Mouse (Mus musculus): ENCODE measurements around the gene Enc1. TPM values are rescaled to one million over a fixed set of nuclear protein-coding genes. Genes with fewer than 3 reads are reported as not detected.

Enc1 gene
- polyA plus RNA-seq, 1 experiment from 2014 or later: 52.1 TPM

DNA sequence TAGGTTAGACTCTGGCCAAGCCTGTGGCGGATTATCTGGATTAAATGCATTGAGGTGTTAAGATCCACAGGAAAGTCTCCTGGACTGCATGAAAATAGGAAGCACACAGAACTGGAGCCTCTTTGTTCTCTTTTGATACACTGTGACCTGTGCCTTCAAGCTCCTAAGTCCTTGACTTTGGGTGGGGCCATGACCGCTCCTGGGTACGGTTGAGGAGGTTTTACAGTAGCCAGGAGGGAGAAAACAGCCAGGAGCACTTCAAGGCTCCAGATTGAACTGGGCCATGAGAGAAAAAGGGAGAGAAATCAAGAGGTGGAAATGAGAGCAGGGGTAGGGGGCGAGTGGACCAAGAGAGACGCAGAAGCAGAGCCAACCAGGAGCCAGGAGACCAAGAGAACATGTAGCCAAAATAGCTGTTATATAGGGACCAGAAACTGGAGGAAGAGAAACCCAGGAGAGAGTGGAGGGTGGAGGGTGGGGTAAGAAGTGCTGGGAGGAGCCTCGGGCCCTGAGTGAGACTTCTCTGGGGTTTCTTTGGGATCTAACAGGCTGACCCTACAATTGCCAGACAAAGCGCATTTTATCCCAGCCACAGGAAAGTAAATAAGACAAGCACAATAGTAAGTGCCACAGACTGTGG lies 33.3 kb upstream of the Enc1 start:
- no peak for ATAC-seq
- no peak overlapping the region for H3K4me2 ChIP-seq (replicated peaks)
- no peak overlapping the region for H3K4me3 ChIP-seq (replicated peaks)
- no peaks in the 10 kb centered on the region for H3K36me3 ChIP-seq
- H3K9me3 ChIP-seq: no peaks in the 10 kb centered on the region
- peaks cover 6% of the 10 kb centered on the region; the same call in 1 of the 2 replicates for H3K4me1 ChIP-seq (replicated peaks)
- H3K27ac ChIP-seq: no peak overlapping the region
- WGBS: 81% methylated on average over 7 of the region's 7 CpGs
- H3K9ac ChIP-seq (replicated peaks): no peak overlapping the region
- H3K27me3 ChIP-seq: no peaks in the 10 kb centered on the region

DNA sequence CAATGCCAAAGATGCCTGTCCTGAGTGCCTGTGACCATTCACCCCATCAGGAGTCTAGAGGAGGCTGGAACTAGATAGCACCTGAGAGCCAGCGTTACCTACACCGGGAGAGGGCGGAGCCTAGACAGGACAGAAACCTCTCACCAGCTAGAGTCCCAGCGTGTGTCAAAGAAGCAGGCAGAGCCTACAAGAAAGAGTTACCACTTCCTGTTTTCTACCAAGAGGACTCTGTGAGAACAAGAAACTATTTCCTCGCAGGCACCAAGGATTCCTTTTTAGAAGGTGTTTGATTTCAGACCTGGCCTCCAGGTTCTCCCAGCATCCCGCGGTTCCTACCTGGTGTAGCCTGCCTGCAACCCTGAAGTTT lies 32.8 kb upstream of the Enc1 start:
- ATAC-seq: no peak
- no peak overlapping the region for H3K4me3 ChIP-seq (replicated peaks)
- no peak overlapping the region for H3K27ac ChIP-seq
- H3K27me3 ChIP-seq: no peaks in the 10 kb centered on the region
- H3K36me3 ChIP-seq: no peaks in the 10 kb centered on the region
- H3K4me2 ChIP-seq (replicated peaks): no peak overlapping the region
- WGBS: 60% methylated on average over 7 of the region's 7 CpGs
- H3K9me3 ChIP-seq: no peaks in the 10 kb centered on the region
- no peak overlapping the region for H3K9ac ChIP-seq (replicated peaks)
- H3K4me1 ChIP-seq (replicated peaks): peaks cover 6% of the 10 kb centered on the region; the same call in 1 of the 2 replicates

DNA sequence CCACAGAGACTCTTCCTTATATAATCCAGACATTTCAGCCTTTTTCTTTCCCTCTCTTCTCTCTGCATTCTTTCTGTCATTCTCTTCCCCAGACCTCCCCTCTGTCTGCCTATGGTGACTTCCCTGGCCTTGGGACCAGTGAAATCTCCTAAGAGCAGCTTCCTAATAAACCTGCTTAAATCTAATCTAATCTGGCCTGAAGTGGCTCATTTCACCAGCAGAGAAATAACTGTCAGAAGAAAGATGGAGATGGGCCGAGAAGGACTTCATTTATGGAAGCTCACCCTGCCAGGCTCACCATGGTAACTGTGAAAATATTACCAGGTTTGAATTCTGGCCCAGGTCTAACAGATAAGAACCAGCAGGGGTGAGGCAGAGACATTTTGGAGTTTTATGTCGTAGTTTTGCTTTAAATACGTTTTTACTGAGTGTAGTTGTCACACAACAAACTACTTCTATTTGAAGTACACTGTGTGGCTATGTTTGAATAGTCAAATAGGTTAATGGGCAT lies 32.4 kb upstream of the Enc1 start:
- no peak overlapping the region for H3K4me2 ChIP-seq (replicated peaks)
- WGBS: 75% methylated on average over 3 of the region's 3 CpGs
- ATAC-seq: no peak

DNA sequence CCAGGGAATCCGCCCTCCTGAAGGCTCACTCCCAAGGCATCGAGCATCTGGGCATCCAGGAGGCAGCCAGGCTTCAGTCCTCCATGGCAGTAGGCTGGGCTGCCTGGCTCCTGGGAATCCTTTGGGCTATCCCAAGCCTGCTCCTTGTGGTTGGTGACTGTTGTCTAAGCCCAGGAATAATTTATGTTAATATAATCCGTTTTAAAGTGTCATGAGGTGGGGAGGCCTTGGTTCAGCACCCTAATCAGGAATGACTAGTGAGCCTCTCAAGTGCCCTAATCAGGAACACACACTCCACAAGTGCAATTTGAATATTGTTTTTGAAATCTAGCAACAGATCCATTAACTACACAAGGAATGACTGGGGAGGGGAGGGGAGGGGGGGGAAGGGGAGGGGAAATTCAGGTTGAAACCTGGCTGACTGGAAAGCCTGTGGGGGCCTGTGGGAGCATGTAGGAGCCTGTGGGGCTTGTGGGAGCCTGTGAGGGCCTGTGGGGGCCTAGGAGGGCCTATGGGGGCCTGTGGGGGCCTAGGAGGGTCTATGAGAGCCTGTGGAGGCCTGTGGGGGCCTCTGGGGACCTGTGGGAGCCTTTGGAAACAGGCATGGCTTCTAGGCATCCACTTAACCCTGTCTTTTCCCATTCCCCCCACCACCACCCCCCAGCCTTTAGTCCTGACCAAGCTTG lies 26.2 kb upstream of the Enc1 start:
- Histone ChIP-seq H3K27ac (peak overlapping the region; percentile 44; the same call in 1 of the 2 replicates), H3K27me3 (no peaks in the 10 kb centered on the region)

More for the DNA sequence above, 32.4 kb upstream of the Enc1 start:
- Histone ChIP-seq H3K27ac (no peak overlapping the region), H3K4me1 (replicated peaks) (peaks cover 6% of the 10 kb centered on the region; the same call in 1 of the 2 replicates), H3K9ac (replicated peaks) (no peak overlapping the region), H3K36me3 (no peaks in the 10 kb centered on the region), H3K27me3 (no peaks in the 10 kb centered on the region), H3K9me3 (no peaks in the 10 kb centered on the region), H3K4me3 (replicated peaks) (no peak overlapping the region)

DNA sequence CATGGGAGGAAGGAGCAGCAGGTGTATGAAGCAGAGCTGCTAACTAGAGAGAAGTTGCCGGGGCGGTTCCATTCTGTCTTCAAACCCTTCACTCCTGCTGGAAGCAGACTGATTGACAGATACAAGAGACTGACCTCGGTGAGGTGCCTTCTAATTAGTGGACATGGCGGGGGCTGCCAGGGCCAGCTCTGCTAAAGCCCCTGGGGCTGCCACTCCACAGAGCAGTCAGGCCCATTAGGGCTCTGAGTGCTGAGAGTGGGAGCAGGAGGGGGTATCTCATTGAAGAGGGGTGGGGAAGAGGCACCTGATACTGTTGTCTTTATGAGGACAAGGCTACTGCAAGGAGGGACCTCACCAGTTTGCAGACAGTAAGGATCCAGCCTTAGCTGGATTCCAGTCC lies 25.3 kb upstream of the Enc1 start:
- Histone ChIP-seq H3K27me3 (no peaks in the 10 kb centered on the region), H3K9me3 (no peaks in the 10 kb centered on the region), H3K9ac (replicated peaks) (no peak overlapping the region), H3K27ac (peak overlapping the region; percentile 44; the same call in 1 of the 2 replicates), H3K4me1 (replicated peaks) (peaks cover 24% of the 10 kb centered on the region), H3K4me2 (replicated peaks) (no peak overlapping the region), H3K4me3 (replicated peaks) (no peak overlapping the region), H3K36me3 (no peaks in the 10 kb centered on the region)
- WGBS: 24% methylated on average over 4 of the region's 4 CpGs
- peak; percentile 72 for ATAC-seq

More for the DNA sequence above, 26.2 kb upstream of the Enc1 start:
- Histone ChIP-seq H3K9ac (replicated peaks) (no peak overlapping the region), H3K4me1 (replicated peaks) (peaks cover 24% of the 10 kb centered on the region), H3K9me3 (no peaks in the 10 kb centered on the region), H3K4me2 (replicated peaks) (no peak overlapping the region), H3K4me3 (replicated peaks) (no peak overlapping the region), H3K36me3 (no peaks in the 10 kb centered on the region)
- WGBS: 57% methylated on average over 3 of the region's 3 CpGs
- ATAC-seq: peak; percentile 46; the same call in 1 of the 2 replicates

DNA sequence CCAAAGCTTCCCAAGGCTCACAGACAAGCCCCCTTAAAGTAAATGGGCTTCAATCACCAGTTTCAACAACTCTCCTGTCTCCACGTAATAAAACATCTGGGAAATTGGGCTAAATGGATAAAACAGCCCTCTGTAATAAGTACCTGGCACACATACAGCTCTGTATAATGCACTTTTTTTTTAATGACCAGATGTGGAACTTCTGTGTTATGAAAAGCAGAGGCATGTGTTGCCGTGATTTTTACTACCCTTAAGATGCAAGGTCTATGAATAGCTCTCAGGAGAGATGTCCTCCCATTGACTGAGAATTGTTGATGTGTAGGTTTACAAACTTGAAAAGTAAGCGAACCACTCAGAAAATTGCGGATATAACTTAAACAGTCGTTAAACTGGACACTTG lies 24.7 kb upstream of the Enc1 start:
- H3K4me2 ChIP-seq (replicated peaks): no peak overlapping the region
- H3K4me3 ChIP-seq (replicated peaks): no peak overlapping the region
- no peak overlapping the region for H3K9ac ChIP-seq (replicated peaks)
- H3K27me3 ChIP-seq: no peaks in the 10 kb centered on the region
- WGBS: 85% methylated on average over 5 of the region's 5 CpGs
- H3K27ac ChIP-seq: no peak overlapping the region
- H3K4me1 ChIP-seq (replicated peaks): peaks cover 24% of the 10 kb centered on the region
- no peaks in the 10 kb centered on the region for H3K9me3 ChIP-seq
- H3K36me3 ChIP-seq: no peaks in the 10 kb centered on the region
- ATAC-seq: no peak

DNA sequence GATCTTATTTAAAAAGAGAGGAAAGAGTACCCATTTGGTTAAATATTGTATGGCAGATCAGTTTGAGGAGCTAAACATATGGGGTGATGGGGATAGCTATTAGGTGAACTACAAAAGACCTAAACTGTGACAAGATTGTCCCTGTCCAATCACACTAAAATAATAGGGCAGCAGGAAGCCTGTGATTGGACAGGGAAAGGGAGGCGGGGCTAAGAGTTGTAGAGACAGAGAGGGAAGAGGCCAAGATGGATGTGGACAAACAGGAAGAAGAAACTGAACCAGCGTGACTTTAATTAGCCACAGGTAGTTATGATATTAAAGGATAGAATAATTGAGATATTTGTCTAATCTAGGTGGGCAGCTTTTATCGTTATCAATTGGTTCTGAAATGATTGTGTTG lies 20.9 kb upstream of the Enc1 start:
- no peak overlapping the region for H3K4me2 ChIP-seq (replicated peaks)
- no peaks in the 10 kb centered on the region for H3K27me3 ChIP-seq
- no peaks in the 10 kb centered on the region for H3K36me3 ChIP-seq
- peaks cover 17% of the 10 kb centered on the region for H3K4me1 ChIP-seq (replicated peaks)
- 92% methylated on average over 3 of the region's 3 CpGs for WGBS
- H3K27ac ChIP-seq: no peak overlapping the region
- no peaks in the 10 kb centered on the region for H3K9me3 ChIP-seq
- H3K4me3 ChIP-seq (replicated peaks): no peak overlapping the region
- H3K9ac ChIP-seq (replicated peaks): no peak overlapping the region
- ATAC-seq: no peak

DNA sequence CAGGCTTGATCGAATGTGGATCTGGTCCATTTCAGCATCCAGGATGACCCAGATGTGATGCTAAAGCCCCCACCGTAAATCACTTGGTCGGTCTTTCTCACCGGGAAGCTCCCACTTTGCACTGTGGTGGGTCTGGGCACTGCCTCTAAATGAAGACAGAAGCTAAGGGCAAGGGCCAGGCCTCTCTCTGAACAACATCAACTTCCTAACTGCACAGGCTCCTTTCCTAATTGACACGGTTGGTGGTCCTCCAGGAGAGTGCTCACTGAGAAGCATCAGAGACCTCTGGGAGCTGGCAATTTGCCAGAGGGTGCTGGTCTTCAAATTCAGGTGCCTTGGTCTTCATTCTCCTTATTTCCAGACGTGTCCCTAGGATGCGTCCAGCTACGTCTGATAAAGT lies 17.0 kb upstream of the Enc1 start:
- no peak overlapping the region for H3K27ac ChIP-seq
- H3K9me3 ChIP-seq: peaks cover 3% of the 10 kb centered on the region; the same call in 1 of the 2 replicates
- WGBS: 91% methylated on average over 8 of the region's 8 CpGs
- 0 out of 2 replicates have a peak, but pooled peaks cover 9% of the 10 kb centered on the region for H3K4me1 ChIP-seq (replicated peaks)
- H3K27me3 ChIP-seq: no peaks in the 10 kb centered on the region
- H3K9ac ChIP-seq (replicated peaks): no peak overlapping the region
- no peaks in the 10 kb centered on the region for H3K36me3 ChIP-seq
- no peak overlapping the region for H3K4me3 ChIP-seq (replicated peaks)
- no peak overlapping the region for H3K4me2 ChIP-seq (replicated peaks)
- ATAC-seq: no peak

DNA sequence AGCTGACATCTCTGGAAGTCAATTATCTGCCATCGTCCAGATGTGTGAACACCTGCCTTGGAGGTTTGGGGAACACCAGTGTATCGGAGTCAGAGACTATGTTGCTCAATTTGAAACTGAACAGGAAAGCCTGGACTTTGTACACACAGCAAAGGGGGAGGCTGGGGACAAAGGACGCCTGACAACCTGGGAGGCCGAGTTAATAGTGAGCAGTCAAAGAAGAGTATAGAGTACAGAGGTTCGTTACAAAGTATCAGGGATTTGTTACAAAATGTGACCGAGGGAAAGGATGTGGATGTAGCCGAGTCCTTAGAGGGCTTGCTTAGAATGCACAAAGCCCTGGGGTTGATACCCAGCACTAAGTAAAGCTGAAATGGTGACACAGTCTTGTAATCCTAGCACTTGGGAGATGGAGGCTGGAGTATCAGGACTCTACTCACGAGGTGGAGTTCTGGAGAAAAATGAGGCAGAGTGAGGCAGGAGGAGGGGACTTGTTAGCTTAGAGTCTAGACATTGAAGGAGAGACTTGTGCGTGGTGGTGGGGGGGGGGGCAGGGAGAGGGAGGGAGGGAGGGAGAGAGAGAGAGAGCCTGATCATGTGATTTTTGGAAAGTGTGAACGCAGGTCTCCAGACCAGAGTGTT lies 16.4 kb upstream of the Enc1 start:
- 0 out of 2 replicates have a peak, but pooled peaks cover 4% of the 10 kb centered on the region for H3K4me1 ChIP-seq (replicated peaks)
- H3K9ac ChIP-seq (replicated peaks): no peak overlapping the region
- H3K36me3 ChIP-seq: no peaks in the 10 kb centered on the region
- H3K4me3 ChIP-seq (replicated peaks): no peak overlapping the region
- no peak; the same call in 1 of the 2 replicates for ATAC-seq
- H3K27me3 ChIP-seq: no peaks in the 10 kb centered on the region
- H3K9me3 ChIP-seq: peaks cover 3% of the 10 kb centered on the region; the same call in 1 of the 2 replicates
- no peak overlapping the region for H3K4me2 ChIP-seq (replicated peaks)
- H3K27ac ChIP-seq: no peak overlapping the region
- WGBS: 80% methylated on average over 10 of the region's 10 CpGs

DNA sequence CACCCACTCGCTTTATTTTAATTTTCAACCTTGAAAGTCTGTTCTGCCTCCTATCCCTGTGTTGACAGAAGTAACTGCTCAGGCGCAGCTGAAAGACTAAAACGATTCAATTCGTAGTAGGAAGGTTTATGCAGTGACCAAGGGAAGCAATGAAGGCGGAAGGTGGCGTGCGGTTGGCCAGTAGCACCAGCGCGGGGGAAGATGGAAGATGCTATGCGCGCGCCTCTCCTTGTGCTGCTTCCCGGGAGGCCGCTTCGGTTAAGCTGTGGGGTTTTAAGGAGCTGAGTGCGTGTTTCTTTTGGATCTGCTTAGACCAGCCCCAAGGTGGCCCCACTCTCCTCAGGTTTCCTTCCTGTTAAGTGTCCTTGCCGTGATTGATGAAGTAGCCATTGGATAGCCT lies 15.8 kb upstream of the Enc1 start:
- no peak overlapping the region for H3K27ac ChIP-seq
- H3K27me3 ChIP-seq: no peaks in the 10 kb centered on the region
- WGBS: 80% methylated on average over 17 of the region's 17 CpGs
- H3K36me3 ChIP-seq: no peaks in the 10 kb centered on the region
- H3K4me2 ChIP-seq (replicated peaks): no peak overlapping the region
- no peak overlapping the region for H3K4me3 ChIP-seq (replicated peaks)
- 0 out of 2 replicates have a peak, but pooled peaks cover 3% of the 10 kb centered on the region for H3K4me1 ChIP-seq (replicated peaks)
- peaks cover 3% of the 10 kb centered on the region; the same call in 1 of the 2 replicates for H3K9me3 ChIP-seq
- no peak overlapping the region for H3K9ac ChIP-seq (replicated peaks)
- ATAC-seq: no peak

DNA sequence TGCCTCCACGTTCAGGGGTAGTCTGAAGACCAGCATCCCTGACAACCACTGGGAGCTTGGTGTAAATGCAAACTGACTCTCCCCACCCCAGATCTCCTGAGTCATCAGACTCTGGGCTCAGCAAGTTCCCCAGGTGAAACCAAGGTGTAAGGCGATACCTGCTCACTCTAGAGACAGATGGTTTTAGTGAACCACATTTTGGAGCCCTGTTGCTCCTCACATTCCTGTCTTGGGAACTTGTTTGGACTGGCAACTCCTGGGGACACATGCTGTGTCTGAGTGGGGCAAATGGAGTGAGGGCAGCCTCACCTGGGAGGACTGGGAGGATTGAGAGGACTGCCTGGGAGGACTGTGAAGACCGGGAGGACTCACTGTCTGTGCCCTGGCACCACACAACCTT lies 13.1 kb upstream of the Enc1 start:
- Histone ChIP-seq H3K27me3 (no peaks in the 10 kb centered on the region), H3K4me2 (replicated peaks) (no peak overlapping the region), H3K36me3 (no peaks in the 10 kb centered on the region), H3K4me3 (replicated peaks) (no peak overlapping the region), H3K4me1 (replicated peaks) (0 out of 2 replicates have a peak, but pooled peaks cover 3% of the 10 kb centered on the region), H3K9ac (replicated peaks) (no peak overlapping the region), H3K27ac (no peak overlapping the region), H3K9me3 (peaks cover 3% of the 10 kb centered on the region; the same call in 1 of the 2 replicates)
- no peak for ATAC-seq
- 93% methylated on average over 3 of the region's 3 CpGs for WGBS

DNA sequence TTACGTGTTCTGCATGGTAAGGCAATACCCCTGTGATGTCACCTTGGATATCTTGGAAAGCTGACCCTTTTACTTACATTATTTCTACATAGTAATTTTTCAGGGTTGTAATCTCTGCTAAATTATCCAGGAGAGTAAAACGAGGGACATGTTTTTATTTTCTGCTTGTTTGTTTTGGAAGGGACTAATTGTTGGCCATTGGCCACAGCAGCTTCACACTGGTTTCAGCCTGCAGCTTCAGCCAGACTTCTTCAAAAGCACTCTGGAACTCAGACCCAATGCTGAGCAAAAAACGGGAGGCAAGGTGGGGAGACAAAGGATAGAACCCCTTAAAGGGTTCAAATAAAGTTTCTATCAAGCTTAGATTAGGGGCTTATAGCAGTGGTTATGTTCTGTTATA lies 10.8 kb upstream of the Enc1 start:
- 85% methylated on average over 3 of the region's 3 CpGs for WGBS
- no peak overlapping the region for H3K9ac ChIP-seq (replicated peaks)

More for the DNA sequence above, 10.8 kb upstream of the Enc1 start:
- no peak overlapping the region for H3K4me2 ChIP-seq (replicated peaks)
- peaks cover 3% of the 10 kb centered on the region; the same call in 1 of the 2 replicates for H3K9me3 ChIP-seq
- H3K4me1 ChIP-seq (replicated peaks): peaks cover 6% of the 10 kb centered on the region; the same call in 1 of the 2 replicates
- no peak overlapping the region for H3K27ac ChIP-seq
- no peaks in the 10 kb centered on the region for H3K36me3 ChIP-seq
- no peak for ATAC-seq
- H3K27me3 ChIP-seq: no peaks in the 10 kb centered on the region
- no peak overlapping the region for H3K4me3 ChIP-seq (replicated peaks)

Data from midbrain, embryonic 13.5 days (tissue).